Mouse (Mus musculus) spleen, postnatal 10 days (tissue): Measurements from ENCODE around the gene Fgfr2.

ENCODE experiments used
- DNase-seq, 2 experiments: peaks; one replicate each; pipeline ENCODE4 v3.0.0; 2021 to 2022; ENCODE audit warnings: low spot score in 2 of 2

Gene Fgfr2

GRCm38 (mm10) chr7:130823992-130824391, 2299.2 kb downstream of the Fgfr2 start:
- no peak for DNase-seq

- DNase-seq = no peak
These were observed 2303.5 kb downstream of the Fgfr2 start for GRCm38 (mm10) chr7:130819624-130820023.

GRCm38 (mm10) chr7:130818813-130819212, 2304.3 kb downstream of the Fgfr2 start:
- no peak for DNase-seq

- no peak for DNase-seq
These were observed 2306.9 kb downstream of the Fgfr2 start for GRCm38 (mm10) chr7:130816243-130816642.

- no peak for DNase-seq
These were observed 2307.5 kb downstream of the Fgfr2 start for GRCm38 (mm10) chr7:130815601-130816000.

GRCm38 (mm10) chr7:130812407-130812806, 2310.7 kb downstream of the Fgfr2 start:
- no peak for DNase-seq

GRCm38 (mm10) chr7:130810238-130810637, 2312.9 kb downstream of the Fgfr2 start:
- no peak for DNase-seq

- no peak for DNase-seq
These were observed 2314.5 kb downstream of the Fgfr2 start for GRCm38 (mm10) chr7:130808694-130809093.

- no peak for DNase-seq
These were observed 2315.4 kb downstream of the Fgfr2 start for GRCm38 (mm10) chr7:130807749-130808148.

- no peak for DNase-seq
These were observed 2318.2 kb downstream of the Fgfr2 start for GRCm38 (mm10) chr7:130804991-130805390.

GRCm38 (mm10) chr7:130803251-130803825, 2319.8 kb downstream of the Fgfr2 start:
- no peak for DNase-seq

GRCm38 (mm10) chr7:130801811-130802210, 2321.3 kb downstream of the Fgfr2 start:
- no peak for DNase-seq

- DNase-seq = no peak
These were observed 2322.5 kb downstream of the Fgfr2 start for GRCm38 (mm10) chr7:130800681-130801080.

GRCm38 (mm10) chr7:130799418-130799817, 2323.7 kb downstream of the Fgfr2 start:
- no peak for DNase-seq

- DNase-seq = no peak
These were observed 2325.6 kb downstream of the Fgfr2 start for GRCm38 (mm10) chr7:130797524-130797923.

GRCm38 (mm10) chr7:130796786-130797185, 2326.4 kb downstream of the Fgfr2 start:
- peak in 1 of 2 experiments; percentile 40 for DNase-seq

- no peak for DNase-seq
These were observed 2329.5 kb downstream of the Fgfr2 start for GRCm38 (mm10) chr7:130793671-130794070.

- no peak for DNase-seq
These were observed 2333.7 kb downstream of the Fgfr2 start for GRCm38 (mm10) chr7:130789456-130789855.

- DNase-seq = no peak
These were observed 2334.2 kb downstream of the Fgfr2 start for GRCm38 (mm10) chr7:130788950-130789349.

GRCm38 (mm10) chr7:130787537-130787936, 2335.6 kb downstream of the Fgfr2 start:
- DNase-seq = no peak

GRCm38 (mm10) chr7:130786708-130787107, 2336.4 kb downstream of the Fgfr2 start:
- DNase-seq = no peak

GRCm38 (mm10) chr7:130785923-130786575, 2337.1 kb downstream of the Fgfr2 start:
- DNase-seq = no peak

GRCm38 (mm10) chr7:130782501-130783050, 2340.6 kb downstream of the Fgfr2 start:
- DNase-seq = no peak
